Mouse (Mus musculus) hindbrain, embryonic 10.5 days (tissue): ENCODE results near the gene Wwc1. TPM values are rescaled to one million over a fixed set of nuclear protein-coding genes. Genes with fewer than 3 reads are reported as not detected.

Experiments
- polyA plus RNA-seq: library from polyadenylated mRNA; unstranded; fragments of >200 nt; fragmentation: Nextera tagmentation; extraction: Ambion mirVana; gene quantifications from 2 replicates; pipeline ENCODE4 v1.2.1, GENCODE M21; 2016

The Wwc1 gene
- polyA plus RNA-seq, 1 experiment from 2014 or later: 3.9 TPM

Other genes with a start within 250 kb of the Wwc1 start
- gene Pank3, start 211.0 kb downstream of the Wwc1 start, polyA plus RNA-seq: 13.3 and 14.6 TPM in 2 replicates
- gene Fbll1, start 181.6 kb downstream of the Wwc1 start, polyA plus RNA-seq: 1.1 and 3.3 TPM in 2 replicates
- gene Rars, start 146.0 kb downstream of the Wwc1 start, polyA plus RNA-seq: 76.4 and 105 TPM in 2 replicates